Mouse (Mus musculus): ENCODE data around the gene Fam83d.

The Fam83d gene

GRCm38 (mm10) chr2:158746164-158746563, 21.7 kb upstream of the Fam83d start:
- DNase-seq: no peak

GRCm38 (mm10) chr2:158749366-158749765, 18.5 kb upstream of the Fam83d start:
- no peak for DNase-seq

GRCm38 (mm10) chr2:158760231-158760630, 7.7 kb upstream of the Fam83d start:
- DNase-seq: no peak

GRCm38 (mm10) chr2:158762339-158762738, 5.6 kb upstream of the Fam83d start:
- no peak for DNase-seq

- no peak for DNase-seq
These were observed 457 bp downstream of the Fam83d start for GRCm38 (mm10) chr2:158768350-158768749.

GRCm38 (mm10) chr2:158768771-158769170, 878 bp downstream of the Fam83d start:
- DNase-seq: no peak

- no peak for DNase-seq
These were observed 2.3 kb downstream of the Fam83d start for GRCm38 (mm10) chr2:158770126-158770757.

- no peak for DNase-seq
These were observed 3.3 kb downstream of the Fam83d start for GRCm38 (mm10) chr2:158771066-158771763.

- no peak for DNase-seq
These were observed 4.9 kb downstream of the Fam83d start for GRCm38 (mm10) chr2:158772808-158773207.

GRCm38 (mm10) chr2:158774886-158775285, 7.0 kb downstream of the Fam83d start:
- DNase-seq: no peak

- DNase-seq: no peak
These were observed 8.8 kb downstream of the Fam83d start for GRCm38 (mm10) chr2:158776716-158777115.

- no peak for DNase-seq
These were observed 9.6 kb downstream of the Fam83d start for GRCm38 (mm10) chr2:158777490-158777889.

GRCm38 (mm10) chr2:158778349-158778748, 10.5 kb downstream of the Fam83d start:
- DNase-seq: no peak

GRCm38 (mm10) chr2:158781126-158781525, 13.2 kb downstream of the Fam83d start:
- DNase-seq: no peak

- no peak for DNase-seq
These were observed 19.3 kb downstream of the Fam83d start for GRCm38 (mm10) chr2:158786927-158787795.

- peak; percentile 91 for DNase-seq
These were observed 26.7 kb downstream of the Fam83d start, which contains the start of gene Dhx35 for GRCm38 (mm10) chr2:158794494-158795004. TSS of gene Dhx35 (plus strand) at chr2:158794807.

GRCm38 (mm10) chr2:158795043-158795442, 27.1 kb downstream of the Fam83d start:
- no peak for DNase-seq

- no peak for DNase-seq
These were observed 28.0 kb downstream of the Fam83d start for GRCm38 (mm10) chr2:158795875-158796274.

GRCm38 (mm10) chr2:158799328-158799727, 31.4 kb downstream of the Fam83d start:
- no peak for DNase-seq

- DNase-seq: no peak
These were observed 32.9 kb downstream of the Fam83d start for GRCm38 (mm10) chr2:158800788-158801187.

- DNase-seq: no peak
These were observed 35.7 kb downstream of the Fam83d start for GRCm38 (mm10) chr2:158803575-158803974.

GRCm38 (mm10) chr2:158815686-158816085, 47.8 kb downstream of the Fam83d start:
- DNase-seq: no peak

- no peak for DNase-seq
These were observed 48.3 kb downstream of the Fam83d start for GRCm38 (mm10) chr2:158816239-158816638.

Measured in right cerebral cortex, postnatal 14 days (tissue).